Mouse (Mus musculus): ENCODE data around the gene 3110021N24Rik. TPM values are rescaled to one million over a fixed set of nuclear protein-coding genes. Genes with fewer than 3 reads are reported as not detected.

Gene 3110021N24Rik
- 0.06 and 0.36 TPM in 2 replicates for polyA plus RNA-seq (2012; ENCODE audit: low replicate concordance)

DNA sequence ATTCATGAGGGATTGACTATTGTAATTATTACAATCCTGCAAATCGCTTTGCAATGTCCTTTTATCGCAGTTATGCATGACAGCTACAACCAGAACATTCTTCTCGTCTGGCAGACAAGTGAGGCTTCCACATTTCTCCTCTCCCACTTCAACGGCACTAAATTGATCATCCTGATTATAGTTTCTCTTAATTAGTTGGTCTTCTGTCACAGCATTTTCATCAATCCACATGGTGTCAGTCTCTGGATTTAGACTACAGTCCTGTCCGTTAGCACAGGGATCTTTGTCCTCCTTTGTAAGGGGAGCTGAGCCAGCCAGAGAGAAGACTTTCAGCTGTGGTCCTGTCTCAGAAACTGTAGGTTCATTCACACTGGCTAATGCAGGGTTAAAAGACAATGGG lies at the start of gene 3110021N24Rik:
Gene 3110021N24Rik (plus strand): TSS at position 301 of the 400 bp plus-strand sequence.

DNA sequence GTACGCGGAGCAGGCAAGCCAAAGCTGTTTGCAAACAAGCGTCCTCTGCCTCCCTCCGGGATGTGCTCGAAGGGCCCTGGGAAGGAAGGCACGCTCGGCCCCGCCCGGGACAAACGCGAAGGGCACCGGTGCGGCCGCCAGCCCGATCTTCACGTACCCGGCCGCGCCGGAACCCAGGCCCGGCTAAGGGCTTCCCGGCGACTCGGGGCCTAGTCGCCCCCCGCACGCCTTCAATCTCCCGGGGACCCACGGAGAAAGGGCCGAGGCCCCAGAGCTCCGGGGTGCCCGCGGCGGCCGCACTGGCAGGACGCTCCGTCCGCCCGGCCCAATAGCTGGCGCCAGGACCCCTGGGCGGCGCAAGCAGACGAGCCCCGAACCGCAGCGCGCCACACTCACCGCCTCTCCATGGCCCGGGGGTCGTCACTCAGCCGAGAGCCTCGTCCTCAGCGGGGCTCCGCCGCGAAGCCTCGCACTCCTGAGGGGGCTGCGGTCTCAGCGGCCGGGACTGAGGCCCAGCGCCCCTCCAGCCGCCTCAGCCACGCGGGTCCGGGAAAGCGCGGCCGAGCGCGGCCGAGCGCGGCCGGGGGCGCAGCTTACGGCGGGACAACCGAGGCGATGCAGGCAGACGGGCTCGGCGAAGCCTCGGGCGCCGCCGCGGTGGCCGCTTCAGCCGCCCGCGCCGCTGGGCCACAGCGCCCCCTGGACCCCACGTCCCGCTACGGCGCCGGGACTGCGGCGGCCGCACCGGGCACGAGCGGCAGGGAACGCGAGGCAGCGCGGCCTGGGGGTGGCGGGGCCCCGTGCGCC lies 60.8 kb downstream of the 3110021N24Rik start, which contains the start of gene Zfyve9:
Gene Zfyve9 (minus strand): TSS at position 742 of the 807 bp plus-strand sequence.

Other genes with a start within 250 kb of the 3110021N24Rik start
- gene Prpf38a, start 140.3 kb upstream of the 3110021N24Rik start, polyA plus RNA-seq (2012; ENCODE audit: low replicate concordance): 1.3 and 4.0 TPM in 2 replicates
- gene Orc1, start 140.2 kb upstream of the 3110021N24Rik start, polyA plus RNA-seq (2012; ENCODE audit: low replicate concordance): 0.17 and 3.8 TPM in 2 replicates
- gene Cc2d1b, start 99.7 kb upstream of the 3110021N24Rik start, polyA plus RNA-seq (2012; ENCODE audit: low replicate concordance): 67.9 and 97.8 TPM in 2 replicates
- 0.68 and 1.6 TPM in 2 replicates for gene Zfyve9, start 61.1 kb downstream of the 3110021N24Rik start, polyA plus RNA-seq (2012; ENCODE audit: low replicate concordance)
- 7.4 and 8.8 TPM in 2 replicates for gene Btf3l4, start 114.0 kb downstream of the 3110021N24Rik start, polyA plus RNA-seq (2012; ENCODE audit: low replicate concordance)
- gene Txndc12, start 115.0 kb downstream of the 3110021N24Rik start, polyA plus RNA-seq (2012; ENCODE audit: low replicate concordance): 16.2 and 21.3 TPM in 2 replicates
- 47.1 and 49.4 TPM in 2 replicates for gene Kti12, start 128.1 kb downstream of the 3110021N24Rik start, polyA plus RNA-seq (2012; ENCODE audit: low replicate concordance)
- 0.45 TPM in 1 of 2 replicates, not detected in the other for gene A730015C16Rik, start 129.0 kb downstream of the 3110021N24Rik start, polyA plus RNA-seq (2012; ENCODE audit: low replicate concordance)
- 0.55 and 0.97 TPM in 2 replicates for gene Rab3b, start 159.4 kb downstream of the 3110021N24Rik start, polyA plus RNA-seq (2012; ENCODE audit: low replicate concordance)

Measured in hematopoietic multipotent progenitor cell, adult 10-12 weeks (in vitro differentiated cells).